Mouse (Mus musculus): ENCODE data around the gene Cnot1.

GRCm38 (mm10) chr8:95782628-95783027 lies 24.6 kb downstream of the Cnot1 start:
- no peak for TF ChIP-seq ZNF384 (IDR thresholded peaks at IDR 0.05; ENCODE audit: low read depth, low read length)
- TF ChIP-seq ZC3H11A (IDR thresholded peaks at IDR 0.05; ENCODE audit: borderline replicate concordance, low read depth, low read length): no peak

All from ES-E14 (cell line).